Mouse (Mus musculus) forebrain, embryonic 11.5 days (tissue): ENCODE measurements around the gene Cebpz. TPM values are rescaled to one million over a fixed set of nuclear protein-coding genes. Genes with fewer than 3 reads are reported as not detected.

Experiments
- ATAC-seq: fragments of 200-750 bp; cut with Nextera tagmentation; replicated peaks from 2 replicates; pipeline ENCODE4 v1.8.0; 2017; ENCODE audit warnings: moderate TSS enrichment; ENCODE audit not compliant: low FRiP score
- DNase-seq: peaks from one replicate; pipeline ENCODE4 v3.0.0-alpha.2; 2017; ENCODE audit warnings: low spot score
- H3K27ac ChIP-seq: fragments of 300-500 bp; sonication (generic); 2 replicates; pipeline ENCODE4 v1.5.1; 2014; ENCODE audit warnings: low read depth, low read length
- H3K27me3 ChIP-seq: fragments of 300-500 bp; sonication (generic); 2 replicates; pipeline ENCODE4 v1.6.1; 2014; ENCODE audit warnings: mild to moderate bottlenecking, low read length, mixed read lengths; ENCODE audit not compliant: control insufficient read depth, insufficient read depth
- H3K36me3 ChIP-seq: fragments of 300-500 bp; sonication (generic); 2 replicates; pipeline ENCODE4 v1.6.1; 2014; ENCODE audit warnings: mild to moderate bottlenecking, low read length, moderate library complexity, mixed read lengths; ENCODE audit not compliant: control insufficient read depth, insufficient read depth
- H3K4me1 ChIP-seq: fragments of 300-500 bp; sonication (generic); replicated peaks from 2 replicates; pipeline ENCODE4 v1.6.1; 2014; ENCODE audit warnings: low read length, mixed read lengths; ENCODE audit not compliant: control insufficient read depth, insufficient read depth
- H3K4me2 ChIP-seq: fragments of 300-500 bp; sonication (generic); 2 replicates; pipeline ENCODE4 v1.6.1; 2014; ENCODE audit warnings: low read depth, mild to moderate bottlenecking, low read length, moderate library complexity, mixed read lengths; ENCODE audit not compliant: severe bottlenecking
- H3K4me3 ChIP-seq: fragments of 300-500 bp; sonication (generic); 2 replicates; pipeline ENCODE4 v1.5.1; 2014; ENCODE audit warnings: low read depth, low read length
- H3K9ac ChIP-seq: fragments of 300-500 bp; sonication (generic); 2 replicates; pipeline ENCODE4 v1.6.1; 2014; ENCODE audit warnings: low read length
- H3K9me3 ChIP-seq: fragments of 300-500 bp; sonication (generic); 2 replicates; pipeline ENCODE4 v1.6.1; 2016; ENCODE audit warnings: low read length, mixed read lengths; ENCODE audit not compliant: control insufficient read depth
- WGBS: fragments of 180-500 bp; shearing (Covaris S2); extraction: QIAGEN DNeasy Blood & Tissue Kit; methylation state at CpG from one replicate; pipeline ENCODE4 v1.1.7; 2014; 5-methylcytosine and 5-hydroxymethylcytosine counted together
- polyA plus RNA-seq: library from polyadenylated mRNA; unstranded; fragments of >200 nt; fragmentation: Nextera tagmentation; extraction: Ambion mirVana; gene quantifications from 2 replicates; pipeline ENCODE4 v1.2.1, GENCODE M21; 2014

The Cebpz gene
- 57.6 and 59.9 TPM in 2 replicates for polyA plus RNA-seq

DNA sequence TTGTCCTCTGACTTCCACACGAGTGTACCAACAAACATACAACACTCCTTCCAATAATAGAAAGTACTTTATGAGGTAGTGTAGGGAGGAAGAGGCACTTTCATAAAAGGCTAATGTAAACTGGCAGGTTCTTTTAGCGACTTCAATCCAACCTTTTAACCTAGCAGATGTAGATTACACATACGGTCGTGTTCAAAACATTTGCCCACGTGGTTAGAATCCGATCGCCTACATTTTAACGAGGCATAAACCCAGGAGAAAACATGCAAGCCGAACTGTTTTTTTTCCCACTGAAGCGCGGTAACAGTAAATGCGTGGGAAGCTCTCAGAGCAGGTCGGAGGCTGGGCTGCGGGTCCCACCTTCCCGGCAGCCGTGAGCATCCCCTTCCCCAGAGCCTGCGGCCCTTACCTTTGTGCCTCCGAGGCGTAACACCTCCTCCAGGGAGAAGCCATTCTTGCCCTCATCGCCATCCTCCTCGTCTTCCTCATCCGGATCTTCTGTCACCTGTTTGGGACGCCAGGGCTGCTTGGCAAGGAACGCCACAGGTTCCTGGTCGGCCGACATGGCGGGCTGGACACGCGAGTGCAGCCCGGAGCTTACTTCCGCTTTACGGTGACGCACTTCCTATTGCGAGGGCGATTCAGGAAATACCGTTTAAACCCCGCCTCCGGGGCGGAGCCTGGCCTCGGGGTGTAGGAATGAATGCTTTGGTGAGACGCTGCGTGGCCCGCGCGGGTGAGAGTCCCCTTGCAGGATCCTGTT, at the start of gene Cebpz, which contains the start of gene Ndufaf7:
Cebpz (minus strand) TSS at position 601 of the 763 bp plus-strand sequence.
Ndufaf7 (plus strand) TSS at position 671 of the 763 bp plus-strand sequence.
- H3K9me3 ChIP-seq, result no peaks in the 10 kb centered on the region
- peak; percentile 97 for DNase-seq
- no peaks in the 10 kb centered on the region for H3K27me3 ChIP-seq
- peak within 1 kb of the TSS; percentile 70 for H3K4me2 ChIP-seq
- WGBS, result under 1% methylated on average over 45 of the region's 45 CpGs
- H3K4me3 ChIP-seq, result peak within 1 kb of the TSS; percentile 49
- H3K9ac ChIP-seq, result peak within 1 kb of the TSS; percentile 62
- peak within 1 kb of the TSS; percentile 4; the same call in 1 of the 2 replicates for H3K27ac ChIP-seq
- no peaks in the 10 kb centered on the region; the same call in 1 of the 2 replicates for H3K36me3 ChIP-seq
- peak; percentile 100 for ATAC-seq
- 0 out of 2 replicates have a peak, but pooled peaks cover 5% of the 10 kb centered on the region for H3K4me1 ChIP-seq

DNA sequence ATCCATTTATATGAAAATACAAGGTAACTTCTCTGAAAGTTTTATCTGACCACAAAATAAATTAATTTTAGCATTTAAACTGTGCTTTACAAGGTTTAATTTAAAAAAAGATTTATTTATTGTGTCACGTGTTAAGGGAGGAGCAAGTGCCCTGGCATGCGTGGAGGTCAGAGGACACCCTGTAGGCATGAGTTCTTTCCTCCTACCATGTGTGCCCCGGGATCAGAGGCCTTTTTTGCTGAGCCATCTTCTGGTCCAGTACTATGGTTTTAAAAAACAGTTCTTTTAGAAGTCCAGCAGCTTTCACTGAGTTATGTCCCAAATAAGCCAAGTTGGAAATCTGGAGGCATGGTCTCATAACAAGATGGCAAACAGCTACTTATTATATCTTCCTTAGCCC, 46.9 kb upstream of the Cebpz start:
- ATAC-seq (no peak), DNase-seq (no peak)
- no peaks in the 10 kb centered on the region for H3K4me1 ChIP-seq
- H3K36me3 ChIP-seq, result no peaks in the 10 kb centered on the region; the same call in 1 of the 2 replicates
- H3K9me3 ChIP-seq, result no peaks in the 10 kb centered on the region
- no peak overlapping the region for H3K4me2 ChIP-seq
- WGBS, result 91% methylated on average over 3 of the region's 3 CpGs
- no peak overlapping the region for H3K9ac ChIP-seq
- no peak overlapping the region for H3K4me3 ChIP-seq
- H3K27ac ChIP-seq, result no peak overlapping the region
- no peaks in the 10 kb centered on the region for H3K27me3 ChIP-seq

- Histone ChIP-seq H3K27ac (no peak overlapping the region), H3K4me2 (no peak overlapping the region), H3K27me3 (no peaks in the 10 kb centered on the region), H3K36me3 (no peaks in the 10 kb centered on the region; the same call in 1 of the 2 replicates), H3K4me3 (no peak overlapping the region), H3K9ac (no peak overlapping the region), H3K4me1 (no peaks in the 10 kb centered on the region), H3K9me3 (no peaks in the 10 kb centered on the region)
- ATAC-seq, result no peak
- WGBS, result 94% methylated on average over 8 of the region's 8 CpGs
- no peak for DNase-seq
Observed at GRCm38 (mm10) chr17:78983166-78983565, 46.3 kb upstream of the Cebpz start.

DNA sequence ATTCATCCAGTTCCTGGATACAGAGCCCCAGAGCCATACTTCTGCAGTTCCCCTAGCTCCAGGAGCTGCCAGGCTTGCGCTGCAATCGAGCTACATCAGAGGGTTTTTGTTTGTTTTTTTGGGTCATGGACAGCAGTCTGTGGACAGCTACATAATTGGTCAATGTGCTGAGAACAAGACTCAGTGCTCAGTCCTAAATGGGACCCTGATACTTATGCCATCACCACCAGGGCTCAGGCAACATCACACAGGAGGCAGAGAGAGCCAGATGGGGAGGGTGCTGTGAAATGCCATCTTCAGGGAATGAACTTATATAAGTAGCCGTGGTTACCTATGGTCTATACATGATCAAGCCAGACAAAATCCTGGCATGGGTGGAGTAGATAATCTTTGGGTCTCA, 31.6 kb upstream of the Cebpz start:
- 88% methylated on average over 3 of the region's 3 CpGs for WGBS
- no peaks in the 10 kb centered on the region; the same call in 1 of the 2 replicates for H3K36me3 ChIP-seq
- no peak overlapping the region for H3K4me3 ChIP-seq
- ATAC-seq, result no peak
- H3K9me3 ChIP-seq, result no peaks in the 10 kb centered on the region
- no peak overlapping the region for H3K27ac ChIP-seq
- no peaks in the 10 kb centered on the region for H3K4me1 ChIP-seq
- DNase-seq, result no peak
- no peak overlapping the region for H3K4me2 ChIP-seq
- no peaks in the 10 kb centered on the region for H3K27me3 ChIP-seq
- no peak overlapping the region for H3K9ac ChIP-seq

GRCm38 (mm10) chr17:78966092-78966883, 29.4 kb upstream of the Cebpz start:
- Histone ChIP-seq H3K4me2 (no peak overlapping the region), H3K9me3 (no peaks in the 10 kb centered on the region)

GRCm38 (mm10) chr17:78964387-78964786, 27.5 kb upstream of the Cebpz start:
- no peaks in the 10 kb centered on the region for H3K9me3 ChIP-seq
- H3K4me3 ChIP-seq, result no peak overlapping the region
- H3K27ac ChIP-seq, result no peak overlapping the region
- H3K4me2 ChIP-seq, result no peak overlapping the region
- 97% methylated on average over 1 of the region's 1 CpGs for WGBS
- no peak for DNase-seq
- no peak for ATAC-seq
- no peaks in the 10 kb centered on the region for H3K4me1 ChIP-seq
- no peak overlapping the region for H3K9ac ChIP-seq
- no peaks in the 10 kb centered on the region; the same call in 1 of the 2 replicates for H3K36me3 ChIP-seq
- H3K27me3 ChIP-seq, result no peaks in the 10 kb centered on the region

More at GRCm38 (mm10) chr17:78966092-78966883, 29.4 kb upstream of the Cebpz start:
- H3K27me3 ChIP-seq, result no peaks in the 10 kb centered on the region
- H3K27ac ChIP-seq, result no peak overlapping the region
- no peak for ATAC-seq
- no peak for DNase-seq
- H3K4me1 ChIP-seq, result no peaks in the 10 kb centered on the region
- no peak overlapping the region for H3K4me3 ChIP-seq
- H3K9ac ChIP-seq, result no peak overlapping the region
- H3K36me3 ChIP-seq, result no peaks in the 10 kb centered on the region; the same call in 1 of the 2 replicates
- 91% methylated on average over 11 of the region's 11 CpGs for WGBS

DNA sequence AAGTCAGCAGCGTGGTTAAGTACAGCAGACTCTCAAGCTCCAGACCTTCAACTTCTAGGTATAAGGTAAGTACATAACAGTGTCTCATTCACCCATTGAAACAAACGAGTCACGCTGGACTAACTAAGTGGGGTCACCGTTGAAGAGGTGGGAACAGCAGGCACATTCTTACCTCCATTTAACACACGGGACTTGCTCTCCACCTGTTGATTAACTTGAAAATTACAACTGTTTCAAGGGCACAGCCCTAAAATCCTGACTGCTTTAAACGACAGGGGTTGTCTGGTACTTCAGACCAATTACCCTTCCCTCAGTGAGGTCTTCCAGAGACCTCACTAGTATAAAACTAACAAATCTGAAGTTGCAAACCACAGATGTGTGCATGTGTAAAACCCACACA, 22.6 kb upstream of the Cebpz start:
- H3K4me3 ChIP-seq, result no peak overlapping the region
- no peak overlapping the region for H3K9ac ChIP-seq
- 85% methylated on average over 6 of the region's 6 CpGs for WGBS
- H3K27me3 ChIP-seq, result no peaks in the 10 kb centered on the region
- no peaks in the 10 kb centered on the region for H3K9me3 ChIP-seq
- H3K27ac ChIP-seq, result no peak overlapping the region
- no peak overlapping the region for H3K4me2 ChIP-seq
- DNase-seq (no peak), ATAC-seq (no peak)
- H3K4me1 ChIP-seq, result no peaks in the 10 kb centered on the region
- H3K36me3 ChIP-seq, result peaks cover 2% of the 10 kb centered on the region; the same call in 1 of the 2 replicates

DNA sequence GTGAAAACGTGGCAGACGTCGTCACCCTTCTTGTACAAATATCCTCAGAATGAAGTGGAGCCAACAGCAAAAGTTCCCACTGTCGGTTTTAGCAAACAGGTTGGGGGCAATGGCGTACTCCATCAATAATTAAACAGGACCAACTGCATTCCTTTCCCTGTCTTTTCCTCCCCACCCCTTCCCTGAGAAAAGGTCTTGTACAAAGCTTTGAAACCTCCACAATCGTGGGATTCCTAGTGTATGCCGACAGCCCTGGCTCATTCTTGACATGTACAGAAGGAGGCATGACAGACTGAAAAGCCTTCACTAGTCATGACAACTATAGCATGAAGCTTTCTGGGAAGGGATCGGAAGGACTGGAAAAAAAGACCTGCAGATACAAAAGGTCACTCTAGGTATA, 16.4 kb upstream of the Cebpz start:
- Histone ChIP-seq H3K36me3 (peaks cover 2% of the 10 kb centered on the region; the same call in 1 of the 2 replicates), H3K9ac (no peak overlapping the region), H3K4me2 (no peak overlapping the region), H3K4me3 (no peak overlapping the region), H3K4me1 (no peaks in the 10 kb centered on the region), H3K9me3 (no peaks in the 10 kb centered on the region), H3K27me3 (no peaks in the 10 kb centered on the region), H3K27ac (no peak overlapping the region)
- ATAC-seq, result no peak
- WGBS, result 93% methylated on average over 8 of the region's 8 CpGs
- no peak for DNase-seq
